Mouse (Mus musculus): ENCODE measurements around the gene Aldh1a1.

GRCm38 (mm10) chr19:20577429-20577828 is 84.9 kb downstream of the Aldh1a1 start:
- TF ChIP-seq POLR2A (IDR thresholded peaks at IDR 0.05; ENCODE audit: borderline replicate concordance, control insufficient read depth, low read depth, low read length) (no peak), CTCF (IDR thresholded peaks at IDR 0.05; ENCODE audit: control insufficient read depth, insufficient read depth, low read length) (no peak)
